Mouse (Mus musculus) brain, adult 10 weeks (tissue): ENCODE measurements around the gene Vtn. TPM values are rescaled to one million over a fixed set of nuclear protein-coding genes. Genes with fewer than 3 reads are reported as not detected.

ENCODE experiments used
- polyA plus RNA-seq: library from polyadenylated mRNA; stranded (reverse); fragments of 350-450 nt; fragmentation: Illumina TruSeq; extraction: RNeasy Lipid Tissue Mini Kit (QIAGEN cat#74804); gene quantifications from one replicate; pipeline ENCODE4 v1.2.3, GENCODE M21; 2015; ENCODE audit warnings: low read depth, low replicate concordance

Gene Vtn
- polyA plus RNA-seq: 86.5 TPM

GRCm38 (mm10) chr11:78499004-78499403, at the start of gene Vtn:
Gene Vtn, plus strand, starts transcription at chr11:78499091.

GRCm38 (mm10) chr11:78465568-78466180, 33.2 kb upstream of the Vtn start, which contains the start of gene Slc46a1:
Gene Slc46a1, plus strand, starts transcription at chr11:78465697.

GRCm38 (mm10) chr11:78497544-78498522, 1.1 kb upstream of the Vtn start, which contains the start of gene Sarm1:
Gene Sarm1, minus strand, starts transcription at chr11:78497754.

GRCm38 (mm10) chr11:78502909-78503650, 4.2 kb downstream of the Vtn start, which contains the start of gene Sebox:
Gene Sebox, plus strand, starts transcription at chr11:78503447.

GRCm38 (mm10) chr11:78512025-78512957, 13.4 kb downstream of the Vtn start, which contains the start of the genes Tmem199 and Poldip2:
Gene Tmem199, minus strand, starts transcription at chr11:78512172.
Gene Poldip2, plus strand, starts transcription at chr11:78512193.

GRCm38 (mm10) chr11:78536080-78536689, 37.3 kb downstream of the Vtn start, which contains the start of the genes Tnfaip1 and Ift20:
Gene Tnfaip1, minus strand, starts transcription at chr11:78536332.
Gene Ift20, plus strand, starts transcription at chr11:78536361.

GRCm38 (mm10) chr11:78550168-78551058, 51.5 kb downstream of the Vtn start, which contains the start of gene Tmem97:
Gene Tmem97, minus strand, starts transcription at chr11:78550777.

Other genes with a start within 250 kb of the Vtn start
- 99.7 TPM for gene 2610507B11Rik, start 237.3 kb upstream of the Vtn start, polyA plus RNA-seq
- 15.8 TPM for gene BC030499, start 208.2 kb upstream of the Vtn start, polyA plus RNA-seq
- 8.5 TPM for gene Spag5, start 197.6 kb upstream of the Vtn start, polyA plus RNA-seq
- 1,477 TPM for gene Aldoc, start 176.1 kb upstream of the Vtn start, polyA plus RNA-seq
- gene Pigs, start 170.7 kb upstream of the Vtn start, polyA plus RNA-seq: 43.4 TPM
- gene Unc119, start 155.6 kb upstream of the Vtn start, polyA plus RNA-seq: 49.8 TPM
- not detected for gene Foxn1, start 112.5 kb upstream of the Vtn start, polyA plus RNA-seq
- not detected for gene Slc13a2, start 76.9 kb upstream of the Vtn start, polyA plus RNA-seq
- gene Slc46a1, start 33.4 kb upstream of the Vtn start, polyA plus RNA-seq: 10.3 TPM
- 16.7 TPM for gene Sarm1, start 1.3 kb upstream of the Vtn start, polyA plus RNA-seq
- 4.9 TPM for gene Sebox, start 4.4 kb downstream of the Vtn start, polyA plus RNA-seq
- gene Tmem199, start 13.1 kb downstream of the Vtn start, polyA plus RNA-seq: 90.3 TPM
- 139 TPM for gene Poldip2, start 13.1 kb downstream of the Vtn start, polyA plus RNA-seq
- gene Tnfaip1, start 37.2 kb downstream of the Vtn start, polyA plus RNA-seq: 31.9 TPM
- gene Ift20, start 37.3 kb downstream of the Vtn start, polyA plus RNA-seq: 141 TPM
- 31.8 TPM for gene Tmem97, start 51.7 kb downstream of the Vtn start, polyA plus RNA-seq
- 70.7 TPM for gene Nlk, start 198.3 kb downstream of the Vtn start, polyA plus RNA-seq